Mouse (Mus musculus) erythroblast, embryonic 14.5 days (primary cell): ENCODE measurements around the gene Cdc14b. TPM values are rescaled to one million over a fixed set of nuclear protein-coding genes. Genes with fewer than 3 reads are reported as not detected.

Source experiments
- H3K27me3 ChIP-seq: 2 replicates; pipeline ENCODE4 v1.6.1; 2012; ENCODE audit warnings: inconsistent platforms; ENCODE audit not compliant: control insufficient read depth
- H3K36me3 ChIP-seq: 2 replicates; pipeline ENCODE4 v1.6.1; 2012; ENCODE audit warnings: mild to moderate bottlenecking, inconsistent platforms; ENCODE audit not compliant: control insufficient read depth
- H3K4me1 ChIP-seq: 2 replicates; pipeline ENCODE4 v1.6.1; 2012; ENCODE audit warnings: inconsistent platforms; ENCODE audit not compliant: control insufficient read depth
- H3K4me3 ChIP-seq: replicated peaks from 2 replicates; pipeline ENCODE3; 2012; ENCODE audit warnings: moderate library complexity, mild to moderate bottlenecking, inconsistent platforms
- H3K9me3 ChIP-seq: 2 replicates; pipeline ENCODE4 v1.6.1; 2012; ENCODE audit warnings: low read length, inconsistent platforms, mixed read lengths; ENCODE audit not compliant: control insufficient read depth
- GATA1 ChIP-seq: IDR thresholded peaks from 2 replicates; pipeline ENCODE4 v1.6.1; 2012; ENCODE audit warnings: low read length, inconsistent platforms, mixed read lengths
- TAL1 ChIP-seq: IDR thresholded peaks from 3 replicates; pipeline ENCODE4 v1.6.1; 2012; ENCODE audit warnings: low read length, inconsistent platforms, mixed read lengths
- polyA plus RNA-seq: library from polyadenylated mRNA; stranded (reverse); fragments of >175 nt; gene quantifications from 2 replicates; pipeline ENCODE4 v1.2.3, GENCODE M21; 2012

The Cdc14b gene
- polyA plus RNA-seq, 1 experiment = not detected

DNA sequence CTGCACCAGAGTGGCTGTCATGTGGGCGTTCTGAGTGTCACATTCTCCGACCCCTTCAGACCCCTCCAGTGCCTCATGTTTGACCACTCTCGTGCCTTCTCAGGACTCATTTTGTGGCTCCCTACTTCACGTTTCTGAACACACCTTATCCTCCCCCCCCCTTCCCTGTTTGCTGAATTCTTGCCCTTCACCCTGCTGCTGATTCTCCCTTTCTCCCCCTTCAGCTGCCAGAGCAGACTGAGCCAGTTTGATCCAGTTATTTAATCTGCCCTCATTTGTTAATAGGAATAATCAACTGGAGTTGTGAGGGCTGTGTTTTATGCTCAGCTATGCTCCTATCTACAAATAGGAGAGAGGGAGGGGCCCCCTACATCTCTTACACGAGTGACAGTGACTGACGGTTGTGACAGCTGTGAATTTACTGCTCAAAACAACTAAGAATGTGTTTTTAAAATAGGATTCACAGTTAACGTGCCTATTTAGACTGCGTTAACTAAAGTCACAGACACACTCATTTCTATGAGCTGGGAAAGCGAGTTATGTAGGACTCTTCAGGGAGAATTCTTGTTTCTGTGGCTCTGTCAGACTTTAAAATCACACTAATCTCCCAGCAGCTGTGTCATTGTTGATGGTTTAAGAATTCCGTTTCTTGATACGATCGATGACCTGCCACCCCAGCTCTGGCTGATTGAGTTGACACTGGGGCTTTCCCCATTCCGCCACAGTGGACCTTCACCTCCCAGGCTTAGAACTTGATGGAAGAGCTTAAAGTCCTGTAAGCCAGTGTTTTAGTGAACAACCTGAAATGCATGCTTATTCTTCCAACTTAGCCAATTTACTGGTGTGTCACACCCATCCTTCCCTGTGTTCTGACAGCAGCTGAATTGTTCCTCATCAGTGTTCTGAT, 96.1 kb downstream of the Cdc14b start:
- Histone ChIP-seq H3K4me3 (no peak overlapping the region), H3K27me3 (no peaks in the 10 kb centered on the region), H3K36me3 (peaks cover 3% of the 10 kb centered on the region; the same call in 1 of the 2 replicates), H3K4me1 (no peaks in the 10 kb centered on the region), H3K9me3 (no peaks in the 10 kb centered on the region)
- TF ChIP-seq GATA1 (no peak), TAL1 (no peak)

DNA sequence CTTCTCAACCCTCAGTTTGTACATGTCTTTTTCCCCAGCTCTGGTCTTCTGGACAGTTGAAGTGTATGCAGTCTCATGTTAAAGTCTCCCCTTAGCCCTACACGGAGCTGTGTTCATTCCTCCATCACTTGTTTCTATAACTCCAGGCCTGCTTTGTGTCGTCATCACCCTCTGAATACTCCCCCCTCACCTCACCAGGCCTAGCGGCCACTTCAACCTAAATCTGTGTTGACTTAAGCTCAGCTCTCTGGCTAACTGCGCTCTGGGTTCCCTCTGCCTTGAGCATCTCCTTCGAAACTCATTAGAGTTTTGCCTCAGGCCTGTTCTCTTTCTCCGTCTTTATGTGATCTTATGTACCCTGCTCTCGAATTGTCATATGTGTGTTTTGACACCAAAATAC, 97.1 kb downstream of the Cdc14b start:
- Histone ChIP-seq H3K27me3 (no peaks in the 10 kb centered on the region), H3K4me1 (no peaks in the 10 kb centered on the region), H3K4me3 (no peak overlapping the region), H3K9me3 (no peaks in the 10 kb centered on the region), H3K36me3 (peaks cover 5% of the 10 kb centered on the region; the same call in 1 of the 2 replicates)
- TF ChIP-seq GATA1 = no peak
- no peak for TF ChIP-seq TAL1

DNA sequence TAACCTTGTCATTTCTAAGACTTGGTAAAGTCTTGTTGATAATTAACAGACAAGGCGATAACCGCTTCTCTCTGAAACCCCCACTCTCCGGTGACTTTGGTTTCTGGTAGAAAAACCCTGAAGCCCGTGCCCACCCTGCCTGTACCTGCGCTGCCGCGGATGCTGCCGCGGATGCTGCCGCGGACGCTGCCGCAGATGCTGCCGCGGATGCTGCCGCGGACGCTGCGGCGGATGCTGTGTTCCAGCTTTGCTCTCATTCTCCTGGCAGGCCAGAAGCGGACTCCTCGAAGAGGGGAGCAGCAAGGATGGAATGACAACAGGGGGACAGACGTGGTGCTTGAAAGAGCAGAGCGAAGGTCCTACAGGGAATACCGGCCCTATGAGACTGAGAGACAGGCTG, 105.3 kb downstream of the Cdc14b start:
- Histone ChIP-seq H3K36me3 (peaks cover 7% of the 10 kb centered on the region; the same call in 1 of the 2 replicates), H3K9me3 (no peaks in the 10 kb centered on the region), H3K4me3 (no peak overlapping the region), H3K4me1 (no peaks in the 10 kb centered on the region), H3K27me3 (peaks cover 2% of the 10 kb centered on the region; the same call in 1 of the 2 replicates)
- no peak for TF ChIP-seq GATA1
- TF ChIP-seq TAL1 = no peak

DNA sequence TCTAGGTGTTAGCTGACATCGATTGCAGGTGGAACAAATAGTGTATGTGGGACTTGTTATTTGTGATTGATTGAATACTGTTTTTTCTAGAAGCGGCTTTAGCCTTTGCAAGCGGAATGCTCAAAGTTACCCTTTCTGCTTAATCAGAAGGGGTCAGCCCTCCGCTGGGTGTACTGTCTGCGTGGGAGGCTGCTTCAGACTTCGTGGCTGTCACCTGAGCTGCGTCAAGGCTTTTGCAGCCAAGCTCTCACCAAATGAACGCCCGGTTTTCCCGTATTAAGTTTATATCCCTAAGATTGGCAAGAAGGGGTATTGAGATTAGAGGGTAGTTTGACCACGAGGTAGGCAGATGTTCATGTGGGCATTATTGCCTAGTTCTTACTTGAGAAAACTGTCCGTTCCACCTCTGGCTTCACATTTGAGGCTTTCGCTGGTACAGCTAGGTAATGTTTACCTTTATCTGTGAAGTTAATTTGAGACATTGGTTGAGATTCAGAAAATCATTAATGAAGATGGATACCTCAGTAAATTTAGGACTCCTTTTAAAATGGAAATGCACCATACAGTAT, 111.9 kb downstream of the Cdc14b start:
- H3K9me3 ChIP-seq = no peaks in the 10 kb centered on the region
- peak overlapping the region; percentile 80 for H3K4me3 ChIP-seq
- H3K4me1 ChIP-seq = peaks cover 28% of the 10 kb centered on the region
- no peaks in the 10 kb centered on the region for H3K36me3 ChIP-seq
- TF ChIP-seq GATA1 (no peak), TAL1 (no peak)
- H3K27me3 ChIP-seq = peaks cover 60% of the 10 kb centered on the region

DNA sequence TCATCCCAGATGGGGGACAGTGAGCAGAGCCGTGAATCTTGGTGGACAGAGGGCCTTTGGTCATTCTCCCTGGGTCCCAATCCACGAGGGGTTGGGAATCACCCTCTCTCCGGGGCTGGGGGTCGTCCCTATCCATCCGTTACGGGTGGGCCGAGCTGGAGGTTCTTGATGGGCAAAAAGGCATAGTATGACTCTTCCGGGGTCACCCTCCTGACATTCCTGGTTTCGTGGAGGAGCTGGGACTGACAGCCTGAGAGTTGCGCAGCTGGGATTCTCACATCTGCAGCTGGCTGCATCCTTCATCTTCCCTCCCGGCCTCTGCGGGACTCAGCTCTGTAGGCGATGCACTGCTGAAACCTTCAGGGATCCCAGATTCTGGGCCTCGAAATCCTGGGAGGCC, 112.5 kb downstream of the Cdc14b start:
- no peaks in the 10 kb centered on the region for H3K9me3 ChIP-seq

DNA sequence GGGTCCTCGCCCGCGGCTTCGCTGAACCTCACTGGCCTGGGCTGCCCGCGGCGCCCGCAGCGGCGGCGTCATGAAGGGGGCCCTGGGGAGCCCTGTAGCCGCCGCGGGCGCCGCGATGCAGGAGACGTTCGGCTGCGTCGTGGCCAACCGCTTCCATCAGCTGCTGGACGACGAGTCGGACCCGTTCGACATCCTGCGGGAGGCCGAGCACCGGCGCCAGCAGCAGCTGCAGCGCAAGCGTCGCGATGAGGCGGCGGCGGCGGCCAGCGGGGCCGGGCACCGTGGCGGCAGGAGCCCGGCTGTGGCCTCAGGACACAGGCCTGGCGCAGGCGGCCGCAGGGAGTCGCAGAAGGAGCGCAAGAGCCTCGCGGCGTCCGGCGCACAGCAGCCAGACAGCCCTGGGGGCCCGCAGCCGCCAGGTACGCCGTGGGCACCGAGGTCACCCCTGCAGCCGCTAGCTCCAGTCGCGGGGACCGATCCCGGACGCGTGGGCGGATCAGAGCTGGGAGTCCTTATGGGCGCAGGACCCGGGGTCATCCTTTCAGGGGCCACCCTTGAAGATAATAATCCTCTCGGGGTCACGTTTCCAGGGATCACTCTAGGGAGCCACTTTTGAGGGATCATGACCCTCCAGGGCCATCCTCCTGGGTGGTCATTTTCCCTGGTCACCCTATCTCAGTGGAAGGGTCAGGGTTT, 113.0 kb downstream of the Cdc14b start:
- Histone ChIP-seq H3K4me3 (peak overlapping the region; percentile 80), H3K4me1 (peaks cover 28% of the 10 kb centered on the region), H3K9me3 (no peaks in the 10 kb centered on the region), H3K27me3 (peaks cover 72% of the 10 kb centered on the region), H3K36me3 (no peaks in the 10 kb centered on the region)
- TF ChIP-seq TAL1 (no peak), GATA1 (no peak)

More for the DNA sequence above, 112.5 kb downstream of the Cdc14b start:
- no peaks in the 10 kb centered on the region for H3K36me3 ChIP-seq
- H3K4me1 ChIP-seq = peaks cover 28% of the 10 kb centered on the region
- peak overlapping the region; percentile 80 for H3K4me3 ChIP-seq
- TF ChIP-seq GATA1 = no peak
- no peak for TF ChIP-seq TAL1
- H3K27me3 ChIP-seq = peaks cover 66% of the 10 kb centered on the region

DNA sequence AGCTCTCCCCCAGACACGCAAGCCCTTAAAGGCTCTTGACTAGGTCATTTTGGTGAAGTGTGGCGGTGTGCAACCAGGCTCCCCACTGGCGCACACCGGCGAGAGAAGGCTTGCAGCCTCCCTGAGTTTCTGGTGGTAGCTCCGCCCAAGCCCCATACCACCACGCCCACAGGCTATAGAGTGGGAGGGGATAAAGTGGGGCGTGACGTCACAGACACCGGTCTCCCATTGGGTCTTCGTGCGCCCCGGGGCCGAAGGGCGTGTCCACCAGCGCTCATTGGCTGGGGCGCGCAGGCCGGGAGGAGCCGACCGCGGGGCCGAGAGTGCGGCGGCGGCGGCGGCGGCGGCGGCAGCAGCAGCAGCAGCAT, 113.6 kb downstream of the Cdc14b start, which contains the start of gene Habp4:
Gene Habp4, plus strand, starts transcription at position 277 of the 368 bp plus-strand sequence.
- Histone ChIP-seq H3K4me3 (peak within 1 kb of the TSS; percentile 80), H3K36me3 (no peaks in the 10 kb centered on the region), H3K4me1 (peaks cover 28% of the 10 kb centered on the region), H3K9me3 (no peaks in the 10 kb centered on the region), H3K27me3 (peaks cover 77% of the 10 kb centered on the region)
- TF ChIP-seq TAL1 (no peak), GATA1 (no peak)

DNA sequence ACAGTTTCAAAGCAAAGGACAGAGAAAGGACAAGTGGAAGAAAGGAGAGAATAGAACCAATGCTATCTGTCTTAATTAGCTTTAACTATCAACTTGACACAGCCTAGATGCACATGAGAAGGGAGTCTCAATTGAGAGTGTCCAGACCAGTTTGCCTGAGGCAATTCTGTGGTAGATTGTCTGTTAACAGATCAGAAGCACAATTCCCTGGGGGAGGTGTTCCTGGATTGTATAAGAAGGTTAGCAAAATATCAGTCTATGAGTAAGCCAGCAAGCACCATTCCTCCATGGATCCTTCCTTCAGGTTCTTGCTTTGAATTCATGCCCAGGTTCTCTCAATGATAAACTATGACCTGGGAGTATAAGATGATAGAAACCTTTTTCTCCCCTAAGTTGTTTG, 118.1 kb downstream of the Cdc14b start:
- Histone ChIP-seq H3K4me1 (peaks cover 39% of the 10 kb centered on the region), H3K36me3 (no peaks in the 10 kb centered on the region; the same call in 1 of the 2 replicates), H3K27me3 (peaks cover 67% of the 10 kb centered on the region), H3K4me3 (no peak overlapping the region), H3K9me3 (no peaks in the 10 kb centered on the region)
- no peak for TF ChIP-seq GATA1
- no peak for TF ChIP-seq TAL1

DNA sequence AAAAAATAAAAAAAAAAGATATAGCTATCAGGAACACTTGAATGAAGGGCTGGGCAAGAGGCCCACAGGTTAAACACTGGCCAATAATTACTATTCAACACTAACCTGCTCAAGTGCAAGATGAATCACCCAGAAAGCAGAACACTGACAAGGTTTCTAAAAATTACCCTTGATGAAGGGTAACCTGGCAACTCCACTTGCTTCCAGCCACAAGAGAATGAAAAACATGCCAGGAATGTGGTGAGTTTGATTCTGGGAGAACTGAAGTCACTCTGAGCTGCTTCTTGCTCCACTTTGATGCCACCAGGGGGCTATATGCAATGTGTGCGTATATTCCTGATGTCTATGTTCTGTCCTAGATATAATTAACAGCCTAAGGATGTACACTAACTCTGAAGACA, 119.9 kb downstream of the Cdc14b start:
- H3K4me3 ChIP-seq = no peak overlapping the region
- peaks cover 37% of the 10 kb centered on the region for H3K4me1 ChIP-seq
- peaks cover 54% of the 10 kb centered on the region for H3K27me3 ChIP-seq
- no peak for TF ChIP-seq GATA1
- TF ChIP-seq TAL1 = no peak
- no peaks in the 10 kb centered on the region for H3K9me3 ChIP-seq
- peaks cover 17% of the 10 kb centered on the region for H3K36me3 ChIP-seq
